Mouse (Mus musculus): ENCODE data around the gene Tmem52.
"Not testable (repeated sequence)": the region's sequence is repeated elsewhere in the genome, so short reads cannot be mapped to it uniquely, and the experiment has no call there.

Tmem52 gene

GRCm38 (mm10) chr4:155471406-155471805 lies 2.5 kb downstream of the Tmem52 start:
- DNase-seq (ENCODE audit: low read depth, low spot score), result no peak

- DNase-seq (ENCODE audit: low read depth, low spot score), result no peak
Observed at GRCm38 (mm10) chr4:155472716-155473290, 3.9 kb downstream of the Tmem52 start.

GRCm38 (mm10) chr4:155473319-155473718 lies 4.4 kb downstream of the Tmem52 start:
- no peak for DNase-seq (ENCODE audit: low read depth, low spot score)

GRCm38 (mm10) chr4:155473796-155474195 lies 4.9 kb downstream of the Tmem52 start:
- not testable (repeated sequence) for DNase-seq (ENCODE audit: low read depth, low spot score)

- DNase-seq (ENCODE audit: low read depth, low spot score), result peak; percentile 85
Observed at GRCm38 (mm10) chr4:155481381-155482124, 12.6 kb downstream of the Tmem52 start.

GRCm38 (mm10) chr4:155482125-155482480 lies 13.2 kb downstream of the Tmem52 start:
- DNase-seq (ENCODE audit: low read depth, low spot score), result no peak

- DNase-seq (ENCODE audit: low read depth, low spot score), result no peak
Observed at GRCm38 (mm10) chr4:155482733-155483540, 14.0 kb downstream of the Tmem52 start.

- DNase-seq (ENCODE audit: low read depth, low spot score), result no peak
Observed at GRCm38 (mm10) chr4:155485521-155485920, 16.6 kb downstream of the Tmem52 start.

- DNase-seq (ENCODE audit: low read depth, low spot score), result no peak
Observed at GRCm38 (mm10) chr4:155487746-155488145, 18.8 kb downstream of the Tmem52 start.

GRCm38 (mm10) chr4:155488232-155489025 lies 19.5 kb downstream of the Tmem52 start:
- DNase-seq (ENCODE audit: low read depth, low spot score), result peak; percentile 44

GRCm38 (mm10) chr4:155489101-155489970 lies 20.4 kb downstream of the Tmem52 start:
- no peak for DNase-seq (ENCODE audit: low read depth, low spot score)

GRCm38 (mm10) chr4:155490456-155490855 lies 21.5 kb downstream of the Tmem52 start:
- no peak for DNase-seq (ENCODE audit: low read depth, low spot score)

GRCm38 (mm10) chr4:155490990-155491504 lies 22.1 kb downstream of the Tmem52 start, which contains the start of gene Gnb1:
Gene Gnb1 (plus strand): TSS chr4:155491361.
- peak; percentile 95 for DNase-seq (ENCODE audit: low read depth, low spot score)

GRCm38 (mm10) chr4:155491529-155492130 lies 22.7 kb downstream of the Tmem52 start:
- DNase-seq (ENCODE audit: low read depth, low spot score), result peak; percentile 60

- DNase-seq (ENCODE audit: low read depth, low spot score), result peak; percentile 60
Observed at GRCm38 (mm10) chr4:155492131-155492633, 23.3 kb downstream of the Tmem52 start.

GRCm38 (mm10) chr4:155494891-155495290 lies 26.0 kb downstream of the Tmem52 start:
- no peak for DNase-seq (ENCODE audit: low read depth, low spot score)

GRCm38 (mm10) chr4:155497963-155498362 lies 29.0 kb downstream of the Tmem52 start:
- DNase-seq (ENCODE audit: low read depth, low spot score), result no peak

GRCm38 (mm10) chr4:155501126-155501525 lies 32.2 kb downstream of the Tmem52 start:
- no peak for DNase-seq (ENCODE audit: low read depth, low spot score)

GRCm38 (mm10) chr4:155505067-155505466 lies 36.2 kb downstream of the Tmem52 start:
- DNase-seq (ENCODE audit: low read depth, low spot score), result no peak

Measured in mesoderm, embryonic 11.5 days (tissue).